Mouse (Mus musculus) liver, embryonic 16.5 days (tissue): ENCODE data around the gene Gm10382. TPM values are rescaled to one million over a fixed set of nuclear protein-coding genes. Genes with fewer than 3 reads are reported as not detected.
"Not testable (repeated sequence)": the region's sequence is repeated elsewhere in the genome, so short reads cannot be mapped to it uniquely, and the experiment has no call there.

ENCODE experiments used
- ATAC-seq: fragments of 200-750 bp; cut with Nextera tagmentation; 2 replicates; pipeline ENCODE4 v1.8.0; 2017; ENCODE audit warnings: low read depth, mild to moderate bottlenecking, moderate number of reproducible peaks, moderate library complexity
- H3K27ac ChIP-seq: fragments of 300-500 bp; sonication (generic); 2 replicates; pipeline ENCODE4 v1.5.1; 2014; ENCODE audit warnings: mild to moderate bottlenecking, low read length
- H3K27me3 ChIP-seq: fragments of 300-500 bp; sonication (generic); 2 replicates; pipeline ENCODE4 v1.6.1; 2014; ENCODE audit warnings: low read depth, low read length, mixed read lengths; ENCODE audit not compliant: control insufficient read depth, insufficient read depth
- H3K36me3 ChIP-seq: fragments of 300-500 bp; sonication (generic); 2 replicates; pipeline ENCODE4 v1.6.1; 2014; ENCODE audit warnings: mild to moderate bottlenecking; ENCODE audit not compliant: control insufficient read depth, insufficient read depth
- H3K4me1 ChIP-seq: fragments of 300-500 bp; sonication (generic); 2 replicates; pipeline ENCODE4 v1.6.1; 2014; ENCODE audit warnings: low read depth, low read length, mixed read lengths; ENCODE audit not compliant: control insufficient read depth
- H3K4me2 ChIP-seq: fragments of 300-500 bp; sonication (generic); 2 replicates; pipeline ENCODE4 v1.6.1; 2014; ENCODE audit warnings: low read depth, low read length, mixed read lengths
- H3K4me3 ChIP-seq: fragments of 300-500 bp; sonication (generic); 2 replicates; pipeline ENCODE4 v1.5.1; 2014; ENCODE audit warnings: low read depth, mild to moderate bottlenecking, low read length
- H3K9ac ChIP-seq: fragments of 300-500 bp; sonication (generic); 2 replicates; pipeline ENCODE4 v1.6.1; 2014; ENCODE audit warnings: low read depth, low read length
- H3K9me3 ChIP-seq: fragments of 300-500 bp; sonication (generic); replicated peaks from 2 replicates; pipeline ENCODE4 v1.6.1; 2016; ENCODE audit warnings: low read length; ENCODE audit not compliant: control insufficient read depth
- WGBS: fragments of 180-500 bp; shearing (Covaris S2); extraction: QIAGEN DNeasy Blood & Tissue Kit; methylation state at CpG from one replicate; pipeline ENCODE4 v1.1.7; 2014; ENCODE audit not compliant: insufficient replicate concordance; 5-methylcytosine and 5-hydroxymethylcytosine counted together
- polyA plus RNA-seq: library from polyadenylated mRNA; unstranded; fragments of >200 nt; fragmentation: Nextera tagmentation; extraction: Ambion mirVana; gene quantifications from 2 replicates; pipeline ENCODE4 v1.2.1, GENCODE M21; 2015

Gene Gm10382
- polyA plus RNA-seq, 1 experiment from 2014 or later = 0.18 TPM

- no peak overlapping the region for H3K9ac ChIP-seq
- peaks cover 18% of the 10 kb centered on the region for H3K36me3 ChIP-seq
- H3K9me3 ChIP-seq = no peaks in the 10 kb centered on the region
- no peak overlapping the region for H3K4me3 ChIP-seq
- 61% methylated on average over 5 of the region's 5 CpGs for WGBS
- H3K4me2 ChIP-seq = no peak overlapping the region
- H3K4me1 ChIP-seq = peaks cover 10% of the 10 kb centered on the region
- no peak overlapping the region for H3K27ac ChIP-seq
- no peak for ATAC-seq
- no peaks in the 10 kb centered on the region for H3K27me3 ChIP-seq
Observed at GRCm38 (mm10) chr5:125381954-125382672, 7.0 kb upstream of the Gm10382 start.

- WGBS = 45% methylated on average over 6 of the region's 6 CpGs
- no peaks in the 10 kb centered on the region for H3K27me3 ChIP-seq
- no peak overlapping the region for H3K4me2 ChIP-seq
- H3K4me3 ChIP-seq = no peak overlapping the region
- H3K36me3 ChIP-seq = peaks cover 18% of the 10 kb centered on the region
- peaks cover 10% of the 10 kb centered on the region for H3K4me1 ChIP-seq
- no peaks in the 10 kb centered on the region for H3K9me3 ChIP-seq
- no peak overlapping the region for H3K9ac ChIP-seq
- ATAC-seq = peak; percentile 46
- peak overlapping the region; percentile 39; the same call in 1 of the 2 replicates for H3K27ac ChIP-seq
Observed at GRCm38 (mm10) chr5:125382673-125383558, 6.2 kb upstream of the Gm10382 start.

- no peak overlapping the region for H3K4me3 ChIP-seq
- peaks cover 13% of the 10 kb centered on the region for H3K4me1 ChIP-seq
- peaks cover 23% of the 10 kb centered on the region for H3K36me3 ChIP-seq
- H3K27ac ChIP-seq = no peak overlapping the region
- ATAC-seq = no peak
- no peak overlapping the region for H3K9ac ChIP-seq
- 60% methylated on average over 3 of the region's 3 CpGs for whole genome bisulfite sequencing
- no peaks in the 10 kb centered on the region for H3K9me3 ChIP-seq
- H3K27me3 ChIP-seq = no peaks in the 10 kb centered on the region
- no peak overlapping the region for H3K4me2 ChIP-seq
Observed at GRCm38 (mm10) chr5:125383637-125384420, 5.3 kb upstream of the Gm10382 start.

- Histone ChIP-seq H3K9ac (no peak overlapping the region), H3K27ac (no peak overlapping the region), H3K4me1 (peaks cover 13% of the 10 kb centered on the region), H3K36me3 (peaks cover 23% of the 10 kb centered on the region), H3K4me3 (no peak overlapping the region), H3K27me3 (no peaks in the 10 kb centered on the region), H3K4me2 (no peak overlapping the region), H3K9me3 (no peaks in the 10 kb centered on the region)
- 84% methylated on average over 2 of the region's 2 CpGs for WGBS
- no peak for ATAC-seq
Observed at GRCm38 (mm10) chr5:125384512-125385214, 4.5 kb upstream of the Gm10382 start.

- Histone ChIP-seq H3K27ac (no peak overlapping the region), H3K4me3 (no peak overlapping the region), H3K27me3 (no peaks in the 10 kb centered on the region), H3K36me3 (peaks cover 23% of the 10 kb centered on the region), H3K9ac (no peak overlapping the region), H3K4me1 (peaks cover 16% of the 10 kb centered on the region), H3K9me3 (no peaks in the 10 kb centered on the region), H3K4me2 (peak overlapping the region; percentile 20; the same call in 1 of the 2 replicates)
- ATAC-seq = no peak
- 67% methylated on average over 8 of the region's 8 CpGs for WGBS
Observed at GRCm38 (mm10) chr5:125385215-125385940, 3.7 kb upstream of the Gm10382 start.

- H3K4me1 ChIP-seq = peaks cover 30% of the 10 kb centered on the region
- ATAC-seq, H3K9ac ChIP-seq, H3K27me3 ChIP-seq, H3K9me3 ChIP-seq, H3K4me3 ChIP-seq, H3K27ac ChIP-seq, H3K4me2 ChIP-seq: not testable (repeated sequence)
- WGBS = 90% methylated on average over 4 of the region's 6 CpGs
- peaks cover 23% of the 10 kb centered on the region for H3K36me3 ChIP-seq
Observed at GRCm38 (mm10) chr5:125387295-125387694, 1.8 kb upstream of the Gm10382 start.

GRCm38 (mm10) chr5:125388358-125389092 lies 597 bp upstream of the Gm10382 start:
- ATAC-seq = no peak
- 15% methylated on average over 13 of the region's 13 CpGs for WGBS
- H3K27me3 ChIP-seq = no peaks in the 10 kb centered on the region
- peaks cover 35% of the 10 kb centered on the region for H3K4me1 ChIP-seq
- H3K9ac ChIP-seq = peak overlapping the region; percentile 99
- H3K9me3 ChIP-seq = no peaks in the 10 kb centered on the region
- H3K4me2 ChIP-seq = peak overlapping the region; percentile 88
- peak overlapping the region; percentile 98 for H3K27ac ChIP-seq
- peak overlapping the region; percentile 97 for H3K4me3 ChIP-seq
- H3K36me3 ChIP-seq = peaks cover 23% of the 10 kb centered on the region
